Mouse (Mus musculus): ENCODE data around the gene Ppm1a.

GRCm38 (mm10) chr12:72709981-72710380, 47.3 kb upstream of the Ppm1a start:
- no peak for TF ChIP-seq CTCF (IDR thresholded peaks at IDR 0.05; ENCODE audit: borderline replicate concordance, extremely low read depth, insufficient read depth, insufficient read length)
- no peak for TF ChIP-seq POLR2A (IDR thresholded peaks at IDR 0.05; ENCODE audit: borderline replicate concordance, extremely low read depth, insufficient read depth, insufficient read length, poor library complexity, severe bottlenecking)
